Mouse (Mus musculus): ENCODE results near the gene A830018L16Rik. TPM values are rescaled to one million over a fixed set of nuclear protein-coding genes. Genes with fewer than 3 reads are reported as not detected.

The A830018L16Rik gene
- polyA plus RNA-seq, 1 experiment from 2014 or later = 13.5 TPM

- no peak overlapping the region for H3K4me2 ChIP-seq (replicated peaks)
- no peaks in the 10 kb centered on the region for H3K4me1 ChIP-seq (replicated peaks; ENCODE audit: control insufficient read depth, insufficient read depth, low read length)
- DNase-seq (ENCODE audit: low spot score) (no peak), ATAC-seq (ENCODE audit: low FRiP score) (no peak)
- H3K36me3 ChIP-seq (replicated peaks; ENCODE audit: control insufficient read depth, insufficient read depth) = no peaks in the 10 kb centered on the region
- H3K9me3 ChIP-seq (ENCODE audit: control insufficient read depth, low read length) = peaks cover 14% of the 10 kb centered on the region; the same call in 1 of the 2 replicates
- H3K27me3 ChIP-seq (ENCODE audit: control insufficient read depth, insufficient read depth, low read length) = no peaks in the 10 kb centered on the region
- no peak overlapping the region for H3K9ac ChIP-seq
- no peak overlapping the region for H3K4me3 ChIP-seq (replicated peaks; ENCODE audit: low read length)
- H3K27ac ChIP-seq = no peak overlapping the region
Observed at GRCm38 (mm10) chr1:11915873-11916272, 502.0 kb downstream of the A830018L16Rik start.

GRCm38 (mm10) chr1:11936984-11937383 lies 523.1 kb downstream of the A830018L16Rik start:
- Histone ChIP-seq H3K9me3 (ENCODE audit: control insufficient read depth, low read length) (no peaks in the 10 kb centered on the region), H3K4me2 (replicated peaks) (no peak overlapping the region), H3K27me3 (ENCODE audit: control insufficient read depth, insufficient read depth, low read length) (no peaks in the 10 kb centered on the region), H3K9ac (no peak overlapping the region), H3K4me3 (replicated peaks; ENCODE audit: low read length) (no peak overlapping the region), H3K36me3 (replicated peaks; ENCODE audit: control insufficient read depth, insufficient read depth) (no peaks in the 10 kb centered on the region), H3K4me1 (replicated peaks; ENCODE audit: control insufficient read depth, insufficient read depth, low read length) (no peaks in the 10 kb centered on the region), H3K27ac (no peak overlapping the region)
- no peak for ATAC-seq (ENCODE audit: low FRiP score)
- DNase-seq (ENCODE audit: low spot score) = no peak
- WGBS = 80% methylated on average over 9 of the region's 9 CpGs

- Histone ChIP-seq H3K27ac (no peak overlapping the region), H3K4me2 (replicated peaks) (no peak overlapping the region), H3K9me3 (ENCODE audit: control insufficient read depth, low read length) (no peaks in the 10 kb centered on the region), H3K4me3 (replicated peaks; ENCODE audit: low read length) (no peak overlapping the region), H3K27me3 (ENCODE audit: control insufficient read depth, insufficient read depth, low read length) (no peaks in the 10 kb centered on the region), H3K36me3 (replicated peaks; ENCODE audit: control insufficient read depth, insufficient read depth) (no peaks in the 10 kb centered on the region), H3K4me1 (replicated peaks; ENCODE audit: control insufficient read depth, insufficient read depth, low read length) (no peaks in the 10 kb centered on the region), H3K9ac (no peak overlapping the region)
- ATAC-seq (ENCODE audit: low FRiP score) (no peak), DNase-seq (ENCODE audit: low spot score) (no peak)
- WGBS = 81% methylated on average over 2 of the region's 2 CpGs
Observed at GRCm38 (mm10) chr1:11959421-11960206, 545.7 kb downstream of the A830018L16Rik start.

GRCm38 (mm10) chr1:11982590-11983136 lies 568.8 kb downstream of the A830018L16Rik start:
- no peaks in the 10 kb centered on the region for H3K4me1 ChIP-seq (replicated peaks; ENCODE audit: control insufficient read depth, insufficient read depth, low read length)
- no peaks in the 10 kb centered on the region for H3K9me3 ChIP-seq (ENCODE audit: control insufficient read depth, low read length)
- no peak overlapping the region for H3K4me3 ChIP-seq (replicated peaks; ENCODE audit: low read length)
- no peaks in the 10 kb centered on the region for H3K36me3 ChIP-seq (replicated peaks; ENCODE audit: control insufficient read depth, insufficient read depth)
- H3K27me3 ChIP-seq (ENCODE audit: control insufficient read depth, insufficient read depth, low read length) = no peaks in the 10 kb centered on the region
- no peak overlapping the region for H3K4me2 ChIP-seq (replicated peaks)
- H3K27ac ChIP-seq = no peak overlapping the region
- DNase-seq (ENCODE audit: low spot score) (no peak), ATAC-seq (ENCODE audit: low FRiP score) (no peak)
- 80% methylated on average over 4 of the region's 4 CpGs for WGBS
- no peak overlapping the region for H3K9ac ChIP-seq

- 82% methylated on average over 3 of the region's 3 CpGs for whole genome bisulfite sequencing
- no peak for DNase-seq (ENCODE audit: low spot score)
- Histone ChIP-seq H3K4me3 (replicated peaks; ENCODE audit: low read length) (no peak overlapping the region), H3K27ac (no peak overlapping the region), H3K4me2 (replicated peaks) (no peak overlapping the region), H3K9ac (no peak overlapping the region), H3K4me1 (replicated peaks; ENCODE audit: control insufficient read depth, insufficient read depth, low read length) (no peaks in the 10 kb centered on the region), H3K27me3 (ENCODE audit: control insufficient read depth, insufficient read depth, low read length) (no peaks in the 10 kb centered on the region), H3K9me3 (ENCODE audit: control insufficient read depth, low read length) (no peaks in the 10 kb centered on the region), H3K36me3 (replicated peaks; ENCODE audit: control insufficient read depth, insufficient read depth) (no peaks in the 10 kb centered on the region)
- no peak for ATAC-seq (ENCODE audit: low FRiP score)
Observed at GRCm38 (mm10) chr1:11990011-11990410, 576.1 kb downstream of the A830018L16Rik start.

GRCm38 (mm10) chr1:11996297-11996878 lies 582.5 kb downstream of the A830018L16Rik start:
- Histone ChIP-seq H3K9ac (no peak overlapping the region), H3K4me2 (replicated peaks) (no peak overlapping the region), H3K36me3 (replicated peaks; ENCODE audit: control insufficient read depth, insufficient read depth) (no peaks in the 10 kb centered on the region), H3K4me1 (replicated peaks; ENCODE audit: control insufficient read depth, insufficient read depth, low read length) (no peaks in the 10 kb centered on the region), H3K27ac (no peak overlapping the region), H3K4me3 (replicated peaks; ENCODE audit: low read length) (no peak overlapping the region), H3K9me3 (ENCODE audit: control insufficient read depth, low read length) (no peaks in the 10 kb centered on the region), H3K27me3 (ENCODE audit: control insufficient read depth, insufficient read depth, low read length) (no peaks in the 10 kb centered on the region)
- 70% methylated on average over 2 of the region's 2 CpGs for WGBS
- no peak for ATAC-seq (ENCODE audit: low FRiP score)
- DNase-seq (ENCODE audit: low spot score) = no peak

GRCm38 (mm10) chr1:11997574-11997973 lies 583.7 kb downstream of the A830018L16Rik start:
- WGBS = 73% methylated on average over 2 of the region's 2 CpGs
- no peaks in the 10 kb centered on the region for H3K9me3 ChIP-seq (ENCODE audit: control insufficient read depth, low read length)
- no peak overlapping the region for H3K4me2 ChIP-seq (replicated peaks)
- no peak overlapping the region for H3K4me3 ChIP-seq (replicated peaks; ENCODE audit: low read length)
- no peaks in the 10 kb centered on the region for H3K36me3 ChIP-seq (replicated peaks; ENCODE audit: control insufficient read depth, insufficient read depth)
- no peak for ATAC-seq (ENCODE audit: low FRiP score)
- H3K27ac ChIP-seq = no peak overlapping the region
- H3K4me1 ChIP-seq (replicated peaks; ENCODE audit: control insufficient read depth, insufficient read depth, low read length) = no peaks in the 10 kb centered on the region
- no peak overlapping the region for H3K9ac ChIP-seq
- H3K27me3 ChIP-seq (ENCODE audit: control insufficient read depth, insufficient read depth, low read length) = no peaks in the 10 kb centered on the region
- no peak for DNase-seq (ENCODE audit: low spot score)

GRCm38 (mm10) chr1:12000557-12000956 lies 586.7 kb downstream of the A830018L16Rik start:
- no peaks in the 10 kb centered on the region for H3K36me3 ChIP-seq (replicated peaks; ENCODE audit: control insufficient read depth, insufficient read depth)
- no peak overlapping the region for H3K4me2 ChIP-seq (replicated peaks)
- H3K27me3 ChIP-seq (ENCODE audit: control insufficient read depth, insufficient read depth, low read length) = no peaks in the 10 kb centered on the region
- H3K4me1 ChIP-seq (replicated peaks; ENCODE audit: control insufficient read depth, insufficient read depth, low read length) = no peaks in the 10 kb centered on the region
- ATAC-seq (ENCODE audit: low FRiP score) (peak; percentile 86), DNase-seq (ENCODE audit: low spot score) (peak; percentile 57)
- H3K9ac ChIP-seq = no peak overlapping the region
- H3K4me3 ChIP-seq (replicated peaks; ENCODE audit: low read length) = no peak overlapping the region
- WGBS = 43% methylated on average over 4 of the region's 4 CpGs
- no peaks in the 10 kb centered on the region for H3K9me3 ChIP-seq (ENCODE audit: control insufficient read depth, low read length)
- no peak overlapping the region for H3K27ac ChIP-seq

GRCm38 (mm10) chr1:12008789-12009550 lies 595.1 kb downstream of the A830018L16Rik start:
- no peak overlapping the region for H3K9ac ChIP-seq
- ATAC-seq (ENCODE audit: low FRiP score) (no peak), DNase-seq (ENCODE audit: low spot score) (no peak)
- H3K4me1 ChIP-seq (replicated peaks; ENCODE audit: control insufficient read depth, insufficient read depth, low read length) = no peaks in the 10 kb centered on the region
- H3K27ac ChIP-seq = no peak overlapping the region
- no peaks in the 10 kb centered on the region for H3K27me3 ChIP-seq (ENCODE audit: control insufficient read depth, insufficient read depth, low read length)
- 47% methylated on average over 2 of the region's 2 CpGs for WGBS
- H3K9me3 ChIP-seq (ENCODE audit: control insufficient read depth, low read length) = no peaks in the 10 kb centered on the region
- H3K4me3 ChIP-seq (replicated peaks; ENCODE audit: low read length) = no peak overlapping the region
- no peak overlapping the region for H3K4me2 ChIP-seq (replicated peaks)
- H3K36me3 ChIP-seq (replicated peaks; ENCODE audit: control insufficient read depth, insufficient read depth) = no peaks in the 10 kb centered on the region
